Mouse (Mus musculus): ENCODE data around the gene Trh. TPM values are rescaled to one million over a fixed set of nuclear protein-coding genes. Genes with fewer than 3 reads are reported as not detected.

Gene Trh
- total RNA-seq, 2 experiments from 2014 or later = not detected

- no peak for DNase-seq
Measured at GRCm38 (mm10) chr6:92222021-92222420, 22.4 kb downstream of the Trh start.

GRCm38 (mm10) chr6:92221604-92222003 is 22.8 kb downstream of the Trh start:
- DNase-seq = no peak

DNA sequence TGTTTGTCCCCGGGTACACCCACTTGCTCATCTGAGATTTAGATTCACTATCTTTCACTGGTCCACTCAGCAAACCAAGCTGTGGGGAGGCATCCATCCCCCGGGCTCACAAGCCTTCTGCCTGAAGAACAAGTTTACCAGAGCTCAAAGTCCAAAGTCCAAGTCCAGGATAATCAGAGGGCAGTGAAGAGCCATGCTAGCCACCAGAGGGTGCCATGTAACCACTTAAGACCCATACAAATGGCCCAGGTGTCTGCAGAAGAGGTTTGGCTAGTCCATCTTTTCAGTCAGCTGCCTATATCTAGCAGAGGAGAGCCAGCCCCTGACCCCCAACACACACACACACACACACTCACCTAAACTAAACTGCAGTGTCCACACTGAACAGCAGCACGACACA is 25.0 kb downstream of the Trh start:
- peak; percentile 12 to 43 for DNase-seq

- peak; percentile 94 to 95 for DNase-seq
Measured at GRCm38 (mm10) chr6:92214773-92215449, 29.5 kb downstream of the Trh start, which contains the start of gene Rbsn. Rbsn (minus strand) TSS chr6:92214925.

GRCm38 (mm10) chr6:92214055-92214772 is 30.2 kb downstream of the Trh start:
- DNase-seq = no peak

- DNase-seq = no peak
Measured at GRCm38 (mm10) chr6:92199414-92199813, 45.0 kb downstream of the Trh start.

Other genes with a start within 250 kb of the Trh start
- gene Nr2c2, start 153.3 kb downstream of the Trh start, total RNA-seq (2021) = 10 to 100 TPM; 20.1 to 24.9 TPM
- 10 to 100 TPM; 77.8 to 91.9 TPM for gene Mrps25, start 60.6 kb downstream of the Trh start, total RNA-seq (2021)
- gene Rbsn, start 29.7 kb downstream of the Trh start, total RNA-seq (2021) = 10 to 100 TPM; 12.4 to 13.3 TPM